ENCODE assay signal across 24 mouse cellular contexts in genomic region chr7:48875096-48875495, GRCm38 (mm10). TPM values are rescaled to one million over a fixed set of nuclear protein-coding genes. Genes with fewer than 3 reads are reported as not detected.
"Had no signal": no experiment of that assay in that cellular context is flagged by ENCODE, and none has a peak within 500 bp of the region (broad histone marks: within the 10 kb centered on the region; RNA-seq: fewer than 3 reads in every experiment).

No protein-coding gene starts in this region.

- H3K4me3 ChIP-seq: kidney, embryonic 15.5 days; left cerebral cortex, adult 2 months; limb, embryonic 15.5 days; midbrain, embryonic 12.5 days; midbrain, embryonic 15.5 days had no signal

- H3K4me2 ChIP-seq: kidney, embryonic 15.5 days; limb, embryonic 15.5 days; liver, embryonic 11.5 days; lung, embryonic 14.5 days; midbrain, embryonic 12.5 days; midbrain, embryonic 15.5 days had no signal

- H3K4me1 ChIP-seq: midbrain, embryonic 15.5 days had no signal

- H3K27me3 ChIP-seq: kidney, embryonic 15.5 days; limb, embryonic 15.5 days; midbrain, embryonic 15.5 days had no signal

- H3K36me3 ChIP-seq: midbrain, embryonic 15.5 days had no signal

- ATAC-seq: liver, postnatal 0 days; lung, postnatal 0 days; midbrain, embryonic 15.5 days had no signal

- DNase-seq: kidney, adult 8-10 months; kidney, postnatal 10 days; kidney, postnatal 36 days; layer of hippocampus, postnatal 36 days; left cerebral cortex, postnatal 4 days; liver, postnatal 0 days; lung, embryonic 14.5 days; thymus, adult 18-20 months; thymus, postnatal 36 days had no signal

- H3K9me3 ChIP-seq: kidney, embryonic 15.5 days; limb, embryonic 15.5 days; midbrain, embryonic 12.5 days; midbrain, embryonic 15.5 days had no signal

- H3K27ac ChIP-seq: kidney, embryonic 15.5 days; left cerebral cortex, adult 2 months; limb, embryonic 15.5 days; liver, embryonic 14.5 days; macrophage; midbrain, embryonic 12.5 days; midbrain, embryonic 15.5 days had no signal

- H3K9ac ChIP-seq: kidney, embryonic 15.5 days; limb, embryonic 15.5 days; liver, embryonic 14.5 days; liver, postnatal 0 days; lung, embryonic 14.5 days; midbrain, embryonic 12.5 days; midbrain, embryonic 15.5 days had no signal

RNA-seq across cellular contexts. Expression of gene Csrp3, which starts 27.3 kb away (rescaled TPM):
- total RNA-seq: layer of hippocampus, adult 8-10 months; layer of hippocampus, postnatal 10 days; layer of hippocampus, postnatal 36 days; left cerebral cortex, adult 2 months; left cerebral cortex, postnatal 14 days; left cerebral cortex, postnatal 4 days had no signal
- polyA plus RNA-seq: macrophage; small intestine, adult 2 months; testis, adult 2 months; urinary bladder, adult 2 months had no signal
